Mouse (Mus musculus) hematopoietic multipotent progenitor cell, adult 10-12 weeks (in vitro differentiated cells): Measurements from ENCODE around the gene Tmem229b. TPM values are rescaled to one million over a fixed set of nuclear protein-coding genes. Genes with fewer than 3 reads are reported as not detected.

ENCODE experiments used
- polyA plus RNA-seq: library from polyadenylated mRNA; stranded (reverse); fragments of >175 nt; gene quantifications from 2 replicates; pipeline ENCODE4 v1.2.3, GENCODE M21; 2012; ENCODE audit warnings: low replicate concordance

Tmem229b gene
- polyA plus RNA-seq, result 42.2 and 44.1 TPM in 2 replicates

DNA sequence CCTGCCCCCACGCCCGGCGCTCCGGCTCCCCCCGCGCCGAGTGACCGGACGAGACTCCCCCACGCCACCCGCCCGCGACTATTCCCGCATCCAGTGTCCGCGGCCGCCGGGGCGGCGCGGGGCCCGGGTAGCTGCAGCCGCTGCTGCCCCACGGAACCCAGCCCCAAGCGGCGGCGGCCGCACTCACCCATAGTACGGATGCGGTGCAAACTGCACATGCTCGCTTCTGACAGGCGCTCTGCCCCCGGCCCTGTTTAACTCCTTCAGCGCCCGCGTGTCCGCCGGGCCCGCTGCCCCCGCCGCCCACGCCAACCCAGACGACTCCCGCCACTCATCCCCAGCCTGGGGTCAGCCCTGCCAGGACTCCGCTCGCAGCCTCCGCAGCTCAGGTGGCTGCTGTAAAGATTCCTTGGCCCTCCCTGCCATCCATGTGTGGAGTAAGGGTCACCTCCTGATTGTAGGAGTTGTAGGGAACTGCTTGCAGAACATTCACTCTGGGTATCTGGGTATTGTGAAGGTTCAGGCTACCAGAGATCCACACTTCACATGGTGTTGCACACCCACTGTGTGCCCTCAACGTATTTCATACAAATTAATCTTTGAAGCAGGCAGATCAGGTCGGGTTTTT lies at the start of gene Tmem229b:
Gene Tmem229b, minus strand, starts transcription at position 502 of the 628 bp plus-strand sequence.

GRCm38 (mm10) chr12:79028911-79029861 lies 21.8 kb upstream of the Tmem229b start, which contains the start of gene Plekhh1:
TSS of gene Plekhh1 (plus strand) at chr12:79029163.

Other genes starting within 250 kb of the Tmem229b start
- gene Atp6v1d, start 146.0 kb downstream of the Tmem229b start, polyA plus RNA-seq, result 2.4 and 7.8 TPM in 2 replicates
- gene Eif2s1, start 145.8 kb downstream of the Tmem229b start, polyA plus RNA-seq, result 2.3 and 10.2 TPM in 2 replicates
- 1.1 TPM in 1 of 2 replicates, not detected in the other for gene Plek2, start 100.7 kb downstream of the Tmem229b start, polyA plus RNA-seq
- gene Plekhh1, start 21.5 kb upstream of the Tmem229b start, polyA plus RNA-seq, result 0.16 and 0.18 TPM in 2 replicates
- gene Pigh, start 82.0 kb upstream of the Tmem229b start, polyA plus RNA-seq, result 6.6 and 11.3 TPM in 2 replicates
- 0.93 and 1.2 TPM in 2 replicates for gene Arg2, start 123.2 kb upstream of the Tmem229b start, polyA plus RNA-seq
- gene Vti1b, start 165.0 kb upstream of the Tmem229b start, polyA plus RNA-seq, result 49.4 and 75.2 TPM in 2 replicates
- 0.80 and 1.4 TPM in 2 replicates for gene Rdh11, start 184.7 kb upstream of the Tmem229b start, polyA plus RNA-seq
- gene Rdh12, start 201.3 kb upstream of the Tmem229b start, polyA plus RNA-seq, result 1.4 and 3.5 TPM in 2 replicates